Mouse (Mus musculus): Measurements from ENCODE around the gene Scrg1. TPM values are rescaled to one million over a fixed set of nuclear protein-coding genes. Genes with fewer than 3 reads are reported as not detected.

Gene Scrg1
- polyA plus RNA-seq, 2 experiments, result not detected

- ATAC-seq (ENCODE audit: insufficient read depth) (peak; percentile 50; the same call in 1 of the 2 replicates), DNase-seq (ENCODE audit: low read depth in 3 of 3, low spot score in 3 of 3) (peak; percentile 66 to 67 (median 67))
- Histone ChIP-seq H3K9ac (replicated peaks) (peak overlapping the region; percentile 70), H3K4me2 (ENCODE audit: low read depth) (peak overlapping the region; percentile 95), H3K27ac (peak overlapping the region; percentile 82), H3K36me3 (replicated peaks; ENCODE audit: control insufficient read depth, insufficient read depth, low read depth) (no peaks in the 10 kb centered on the region; the same call in none of the 2 replicates), H3K9me3 (ENCODE audit: control insufficient read depth, low read length) (no peaks in the 10 kb centered on the region), H3K4me3 (ENCODE audit: insufficient read depth in 1 of 2, low read depth in 2 of 2, low read length in 2 of 2) (peak overlapping the region; percentile 94 to 97), H3K27me3 (ENCODE audit: control insufficient read depth, insufficient read depth, low read length) (no peaks in the 10 kb centered on the region), H3K4me1 (replicated peaks; ENCODE audit: control insufficient read depth in 2 of 2, insufficient read depth in 2 of 2, low read length in 1 of 2) (peaks cover 8 to 15% of the 10 kb centered on the region in 2 experiments; a peak in 3 of 4 replicates)
- no peak for TF ChIP-seq EP300 (IDR thresholded peaks at IDR 0.05; ENCODE audit: low read depth)
- no peak for TF ChIP-seq CTCF (IDR thresholded peaks at IDR 0.05; ENCODE audit: low read depth)
- under 1% methylated on average over 25 of the region's 25 CpGs for WGBS (ENCODE audit: insufficient replicate concordance)
Measured at GRCm38 (mm10) chr8:57488312-57488765, 32.6 kb downstream of the Scrg1 start.

DNA sequence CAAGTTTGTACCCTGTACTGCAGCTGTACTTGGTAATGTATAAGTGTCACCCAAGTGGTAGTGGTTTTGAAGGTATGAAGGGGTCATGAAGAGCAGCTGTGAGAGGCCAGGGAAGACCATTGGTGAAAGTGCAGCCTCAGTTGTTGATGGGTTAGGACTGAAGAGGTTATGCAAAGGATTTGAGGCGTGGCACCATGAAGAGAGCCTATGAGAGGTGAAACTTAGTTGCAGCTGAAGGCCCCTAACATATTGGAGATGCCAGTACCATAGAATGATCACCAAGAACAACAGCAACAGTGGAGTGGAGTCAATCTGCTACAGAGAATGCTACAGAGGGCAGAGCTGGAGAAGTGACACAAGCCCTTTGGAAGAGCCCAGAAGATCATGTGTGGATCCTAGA, 33.6 kb downstream of the Scrg1 start:
- Histone ChIP-seq H3K27me3 (ENCODE audit: control insufficient read depth, insufficient read depth, low read length) (no peaks in the 10 kb centered on the region), H3K9ac (replicated peaks) (no peak overlapping the region), H3K4me2 (ENCODE audit: low read depth) (no peak overlapping the region), H3K4me1 (replicated peaks; ENCODE audit: control insufficient read depth in 2 of 2, insufficient read depth in 2 of 2, low read length in 1 of 2) (peaks cover 8 to 15% of the 10 kb centered on the region in 2 experiments; a peak in 3 of 4 replicates), H3K4me3 (ENCODE audit: insufficient read depth in 1 of 2, low read depth in 2 of 2, low read length in 2 of 2) (no peak overlapping the region), H3K9me3 (ENCODE audit: control insufficient read depth, low read length) (no peaks in the 10 kb centered on the region), H3K36me3 (replicated peaks; ENCODE audit: control insufficient read depth, insufficient read depth, low read depth) (no peaks in the 10 kb centered on the region; the same call in 1 of the 2 replicates), H3K27ac (no peak overlapping the region)
- WGBS (ENCODE audit: insufficient replicate concordance), result 63% methylated on average over 1 of the region's 1 CpGs
- ATAC-seq (ENCODE audit: insufficient read depth) (no peak), DNase-seq (ENCODE audit: low read depth in 3 of 3, low spot score in 3 of 3) (no peak)
- TF ChIP-seq EP300 (IDR thresholded peaks at IDR 0.05; ENCODE audit: low read depth), result no peak
- TF ChIP-seq CTCF (IDR thresholded peaks at IDR 0.05; ENCODE audit: low read depth), result no peak

- TF ChIP-seq EP300 (IDR thresholded peaks at IDR 0.05; ENCODE audit: low read depth) (no peak), CTCF (IDR thresholded peaks at IDR 0.05; ENCODE audit: low read depth) (no peak)
- H3K9me3 ChIP-seq (ENCODE audit: control insufficient read depth, low read length), result no peaks in the 10 kb centered on the region
- no peak overlapping the region for H3K27ac ChIP-seq
- DNase-seq (ENCODE audit: low read depth in 3 of 3, low spot score in 3 of 3) (no peak), ATAC-seq (ENCODE audit: insufficient read depth) (no peak)
- no peak overlapping the region for H3K4me2 ChIP-seq (ENCODE audit: low read depth)
- no peaks in the 10 kb centered on the region for H3K27me3 ChIP-seq (ENCODE audit: control insufficient read depth, insufficient read depth, low read length)
- H3K36me3 ChIP-seq (replicated peaks; ENCODE audit: control insufficient read depth, insufficient read depth, low read depth), result no peaks in the 10 kb centered on the region; the same call in 1 of the 2 replicates
- peaks cover 8 to 15% of the 10 kb centered on the region in 2 experiments; a peak in 3 of 4 replicates for H3K4me1 ChIP-seq (replicated peaks; ENCODE audit: control insufficient read depth in 2 of 2, insufficient read depth in 2 of 2, low read length in 1 of 2)
- no peak overlapping the region for H3K9ac ChIP-seq (replicated peaks)
- H3K4me3 ChIP-seq (ENCODE audit: insufficient read depth in 1 of 2, low read depth in 2 of 2, low read length in 2 of 2), result no peak overlapping the region
Measured at GRCm38 (mm10) chr8:57489896-57490295, 34.2 kb downstream of the Scrg1 start.

DNA sequence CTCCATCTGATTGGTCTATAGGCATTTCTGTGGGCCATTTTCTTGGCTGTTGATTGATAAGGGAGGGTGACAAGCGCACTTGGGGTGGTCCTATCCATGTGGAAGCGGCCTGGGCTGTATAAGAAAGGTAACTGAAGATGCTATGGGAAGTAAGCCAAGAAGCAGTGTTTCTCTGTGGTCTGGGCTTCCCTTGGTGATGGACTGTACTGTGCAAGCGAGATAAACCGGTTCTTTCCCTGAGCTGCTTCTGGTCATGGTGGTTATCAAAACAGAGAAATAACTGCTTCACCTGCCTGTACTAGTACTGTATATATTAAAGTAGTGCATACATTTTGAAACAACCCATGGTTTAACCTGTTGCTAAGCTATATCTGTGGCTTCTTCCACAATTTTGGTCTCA, 36.1 kb downstream of the Scrg1 start:
- H3K4me1 ChIP-seq (replicated peaks; ENCODE audit: control insufficient read depth in 2 of 2, insufficient read depth in 2 of 2, low read length in 1 of 2), result peaks cover 5 to 13% of the 10 kb centered on the region in 2 experiments; a peak in 3 of 4 replicates
- H3K9ac ChIP-seq (replicated peaks), result no peak overlapping the region
- no peak overlapping the region for H3K27ac ChIP-seq
- H3K4me3 ChIP-seq (ENCODE audit: insufficient read depth in 1 of 2, low read depth in 2 of 2, low read length in 2 of 2), result no peak overlapping the region
- H3K36me3 ChIP-seq (replicated peaks; ENCODE audit: control insufficient read depth, insufficient read depth, low read depth), result no peaks in the 10 kb centered on the region
- no peaks in the 10 kb centered on the region for H3K27me3 ChIP-seq (ENCODE audit: control insufficient read depth, insufficient read depth, low read length)
- no peak overlapping the region for H3K4me2 ChIP-seq (ENCODE audit: low read depth)
- H3K9me3 ChIP-seq (ENCODE audit: control insufficient read depth, low read length), result no peaks in the 10 kb centered on the region
- ATAC-seq (ENCODE audit: insufficient read depth), result no peak
- 29% methylated on average over 4 of the region's 4 CpGs for WGBS (ENCODE audit: insufficient replicate concordance)
- TF ChIP-seq EP300 (IDR thresholded peaks at IDR 0.05; ENCODE audit: low read depth), result peak; percentile 40; the same call in 1 of the 2 replicates
- TF ChIP-seq CTCF (IDR thresholded peaks at IDR 0.05; ENCODE audit: low read depth), result no peak
- no peak for DNase-seq (ENCODE audit: low read depth in 3 of 3, low spot score in 3 of 3)

DNA sequence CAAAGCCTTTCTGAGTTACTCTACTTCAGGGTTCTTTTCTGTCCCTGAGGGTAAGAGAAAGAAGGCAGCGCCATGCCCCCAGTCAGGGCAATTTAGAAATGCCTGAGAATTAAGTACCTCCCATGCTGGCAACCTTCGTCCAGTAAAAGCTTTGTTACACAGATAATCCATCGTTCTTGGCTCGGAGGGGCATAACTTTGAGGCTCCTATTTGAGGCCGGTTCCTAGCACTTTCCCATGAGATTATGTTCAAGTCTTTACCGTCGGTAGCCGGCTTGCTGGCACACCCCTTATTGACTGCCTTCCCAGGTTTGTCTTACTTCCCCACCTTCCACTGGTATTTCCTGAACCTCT, 42.7 kb downstream of the Scrg1 start:
- TF ChIP-seq CTCF (IDR thresholded peaks at IDR 0.05; ENCODE audit: low read depth) (no peak), EP300 (IDR thresholded peaks at IDR 0.05; ENCODE audit: low read depth) (no peak)
- H3K4me2 ChIP-seq (ENCODE audit: low read depth), result no peak overlapping the region
- no peak overlapping the region for H3K4me3 ChIP-seq (ENCODE audit: insufficient read depth in 1 of 2, low read depth in 2 of 2, low read length in 2 of 2)
- H3K27ac ChIP-seq, result no peak overlapping the region
- ATAC-seq (ENCODE audit: insufficient read depth) (no peak), DNase-seq (ENCODE audit: low read depth in 3 of 3, low spot score in 3 of 3) (no peak)
- H3K36me3 ChIP-seq (replicated peaks; ENCODE audit: control insufficient read depth, insufficient read depth, low read depth), result no peaks in the 10 kb centered on the region
- 75% methylated on average over 8 of the region's 8 CpGs for whole genome bisulfite sequencing (ENCODE audit: insufficient replicate concordance)
- no peak overlapping the region for H3K9ac ChIP-seq (replicated peaks)
- no peaks in the 10 kb centered on the region for H3K9me3 ChIP-seq (ENCODE audit: control insufficient read depth, low read length)
- H3K27me3 ChIP-seq (ENCODE audit: control insufficient read depth, insufficient read depth, low read length), result no peaks in the 10 kb centered on the region
- no peaks in the 10 kb centered on the region for H3K4me1 ChIP-seq (replicated peaks; ENCODE audit: control insufficient read depth in 2 of 2, insufficient read depth in 2 of 2, low read length in 1 of 2)
